Mouse (Mus musculus): Measurements from ENCODE around the gene Fthl17e. TPM values are rescaled to one million over a fixed set of nuclear protein-coding genes. Genes with fewer than 3 reads are reported as not detected.
"Not testable (repeated sequence)": the region's sequence is repeated elsewhere in the genome, so short reads cannot be mapped to it uniquely, and the experiment has no call there.

Gene Fthl17e
- total RNA-seq (2018; cell fraction: chromatin; rRNA removed), result not detected
- total RNA-seq (2018; cell fraction: cytosol; rRNA removed), result not detected
- total RNA-seq (2018; cell fraction: nucleus; rRNA removed), result not detected
- not detected in 3 replicates for polyA plus RNA-seq (2018)

GRCm38 (mm10) chrX:9033193-9033592, at the start of gene Fthl17e:
Fthl17e (plus strand) TSS chrX:9033493.
- WGBS (ENCODE audit: missing documents), result no CpG with 5 or more reads among the region's 10 CpGs
- H3K27ac ChIP-seq; H3K79me2 ChIP-seq (ENCODE audit: inconsistent target); H3K4me3 ChIP-seq (ENCODE audit: inconsistent target); H3K36me3 ChIP-seq (ENCODE audit: inconsistent target): not testable (repeated sequence)

- not testable (repeated sequence) for H3K27ac ChIP-seq; H3K4me3 ChIP-seq (ENCODE audit: inconsistent target); H3K36me3 ChIP-seq (ENCODE audit: inconsistent target); H3K79me2 ChIP-seq (ENCODE audit: inconsistent target)
- WGBS (ENCODE audit: missing documents), result no CpG with 5 or more reads among the region's 9 CpGs
Measured at GRCm38 (mm10) chrX:8986655-8987054, 46.6 kb upstream of the Fthl17e start, which contains the start of gene Fthl17d. Fthl17d (minus strand) TSS chrX:8986755.

GRCm38 (mm10) chrX:9016079-9016478, 17.2 kb upstream of the Fthl17e start:
- H3K36me3 ChIP-seq (ENCODE audit: inconsistent target), result no peaks in the 10 kb centered on the region
- no peaks in the 10 kb centered on the region for H3K79me2 ChIP-seq (ENCODE audit: inconsistent target)
- WGBS (ENCODE audit: missing documents), result 80% methylated on average over 1 of the region's 1 CpGs
- H3K4me3 ChIP-seq (ENCODE audit: inconsistent target), result no peak overlapping the region
- no peak overlapping the region for H3K27ac ChIP-seq

DNA sequence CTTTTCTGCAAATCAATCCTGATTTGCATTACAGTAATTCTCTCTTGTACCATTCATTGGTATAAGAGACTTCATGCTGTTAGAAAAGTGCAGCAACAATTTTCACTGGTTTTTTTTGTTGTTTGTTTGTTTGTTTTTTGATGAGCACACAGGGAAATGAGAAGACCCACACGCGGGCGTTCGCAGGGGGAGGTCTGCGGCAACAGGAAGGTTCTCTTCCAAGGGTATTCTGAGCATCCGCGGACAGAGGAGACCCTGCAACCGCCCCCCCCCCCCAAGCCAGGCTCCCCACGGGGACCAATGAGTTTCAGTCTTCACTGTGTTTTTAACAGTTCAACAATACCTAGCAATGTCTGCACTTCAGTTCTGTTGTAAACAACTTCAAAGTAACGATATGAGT, 13.8 kb upstream of the Fthl17e start:
- H3K4me3 ChIP-seq (ENCODE audit: inconsistent target), result no peak overlapping the region
- no peaks in the 10 kb centered on the region for H3K36me3 ChIP-seq (ENCODE audit: inconsistent target)
- WGBS (ENCODE audit: missing documents), result 73% methylated on average over 1 of the region's 10 CpGs
- no peak overlapping the region for H3K27ac ChIP-seq
- no peaks in the 10 kb centered on the region for H3K79me2 ChIP-seq (ENCODE audit: inconsistent target)

DNA sequence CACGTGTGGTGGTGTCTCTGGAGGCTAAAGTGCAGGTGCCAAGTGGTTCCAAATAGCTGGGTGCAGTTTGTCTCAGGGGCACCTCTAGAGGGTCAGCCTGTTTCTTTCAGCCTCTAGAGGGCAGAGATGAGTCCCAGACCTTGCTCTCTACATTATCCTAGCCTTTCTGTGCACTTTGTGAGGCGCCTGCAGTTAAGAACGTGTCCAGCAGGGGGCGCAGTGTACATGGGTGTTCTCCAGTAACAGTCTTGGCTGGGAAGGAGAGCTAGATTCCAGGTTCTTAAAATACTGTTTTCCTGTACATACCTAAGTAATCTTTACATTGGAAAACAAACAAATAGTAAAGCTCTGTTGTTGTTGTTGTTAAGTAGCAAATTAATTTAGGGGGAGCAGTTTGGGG, 8.3 kb downstream of the Fthl17e start:
- not testable (repeated sequence) for H3K4me3 ChIP-seq (ENCODE audit: inconsistent target); H3K79me2 ChIP-seq (ENCODE audit: inconsistent target); H3K36me3 ChIP-seq (ENCODE audit: inconsistent target); H3K27ac ChIP-seq
- whole genome bisulfite sequencing (ENCODE audit: missing documents), result no CpG with 5 or more reads among the region's 4 CpGs

DNA sequence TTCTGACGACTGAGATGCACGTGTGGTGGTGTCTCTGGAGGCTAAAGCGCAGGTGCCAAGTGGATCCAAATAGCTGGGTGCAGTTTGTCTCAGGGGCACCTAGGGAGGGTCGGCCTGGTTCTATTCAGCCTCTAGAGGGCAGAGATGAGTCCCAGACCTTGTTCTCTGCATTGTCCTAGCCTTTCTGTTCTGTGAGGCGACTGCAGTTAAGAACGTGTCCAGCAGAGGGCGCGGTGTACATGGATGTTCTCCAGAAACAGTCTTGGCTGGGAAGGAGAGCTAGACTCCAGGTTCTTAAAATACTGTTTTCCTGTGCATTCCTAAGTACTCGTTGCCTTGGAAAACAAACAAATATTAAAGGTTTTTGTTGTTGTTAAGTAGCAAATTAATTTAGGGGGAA, 27.7 kb downstream of the Fthl17e start:
- not testable (repeated sequence) for H3K79me2 ChIP-seq (ENCODE audit: inconsistent target); H3K36me3 ChIP-seq (ENCODE audit: inconsistent target); H3K4me3 ChIP-seq (ENCODE audit: inconsistent target); H3K27ac ChIP-seq
- WGBS (ENCODE audit: missing documents), result 18% methylated on average over 4 of the region's 9 CpGs

DNA sequence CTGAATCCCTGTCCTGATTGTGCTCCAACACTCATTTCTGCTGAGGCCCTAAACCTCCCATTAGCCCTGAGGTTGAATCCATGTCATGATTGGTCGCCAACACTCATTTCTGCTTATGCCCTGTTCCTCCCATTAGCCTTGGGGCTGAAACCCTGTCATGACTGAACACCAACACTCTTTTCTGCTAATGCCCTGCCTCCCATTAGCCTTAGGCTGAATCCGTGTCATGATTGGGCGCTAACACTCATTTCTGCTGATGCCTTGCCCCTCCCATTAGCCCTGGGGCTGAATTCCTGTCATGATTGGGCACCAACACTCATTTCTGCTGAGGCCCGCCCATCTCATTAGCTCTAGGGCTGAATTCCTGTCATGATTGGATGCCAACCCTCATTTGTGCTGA, 28.8 kb downstream of the Fthl17e start:
- H3K36me3 ChIP-seq (ENCODE audit: inconsistent target), result no peaks in the 10 kb centered on the region
- H3K4me3 ChIP-seq (ENCODE audit: inconsistent target), result no peak overlapping the region
- WGBS (ENCODE audit: missing documents), result 94% methylated on average over 4 of the region's 4 CpGs
- no peaks in the 10 kb centered on the region for H3K79me2 ChIP-seq (ENCODE audit: inconsistent target)
- no peak overlapping the region for H3K27ac ChIP-seq

GRCm38 (mm10) chrX:9062715-9063114, 29.4 kb downstream of the Fthl17e start, which contains the start of gene Fthl17f:
Fthl17f (plus strand) TSS chrX:9063015.
- H3K4me3 ChIP-seq (ENCODE audit: inconsistent target); H3K36me3 ChIP-seq (ENCODE audit: inconsistent target); H3K79me2 ChIP-seq (ENCODE audit: inconsistent target); H3K27ac ChIP-seq: not testable (repeated sequence)
- WGBS (ENCODE audit: missing documents), result 88% methylated on average over 10 of the region's 11 CpGs

- WGBS (ENCODE audit: missing documents), result no CpG with 5 or more reads among the region's 10 CpGs
- H3K4me3 ChIP-seq (ENCODE audit: inconsistent target); H3K27ac ChIP-seq; H3K36me3 ChIP-seq (ENCODE audit: inconsistent target); H3K79me2 ChIP-seq (ENCODE audit: inconsistent target): not testable (repeated sequence)
Measured at GRCm38 (mm10) chrX:9077699-9078098, 44.4 kb downstream of the Fthl17e start.

Other genes with a start within 250 kb of the Fthl17e start
- gene Ssxb5, start 229.8 kb upstream of the Fthl17e start, polyA plus RNA-seq (2018), result not detected in 3 replicates
- gene Gm6592, start 189.5 kb upstream of the Fthl17e start, polyA plus RNA-seq (2018), result not detected in 3 replicates
- gene Gm5751, start 159.2 kb upstream of the Fthl17e start, polyA plus RNA-seq (2018), result not detected in 3 replicates
- 0.99 to 1.8 TPM (median 1.4 TPM) in 3 replicates for gene B630019K06Rik, start 141.1 kb upstream of the Fthl17e start, polyA plus RNA-seq (2018)
- not detected in 3 replicates for gene Fthl17b, start 70.5 kb upstream of the Fthl17e start, polyA plus RNA-seq (2018)
- gene Fthl17c, start 56.9 kb upstream of the Fthl17e start, polyA plus RNA-seq (2018), result not detected in 3 replicates
- gene Fthl17d, start 46.7 kb upstream of the Fthl17e start, polyA plus RNA-seq (2018), result not detected in 3 replicates
- gene Fthl17f, start 29.5 kb downstream of the Fthl17e start, polyA plus RNA-seq (2018), result not detected in 3 replicates
- not detected in 3 replicates for gene 4930402K13Rik, start 71.1 kb downstream of the Fthl17e start, polyA plus RNA-seq (2018)
- gene Lancl3, start 166.4 kb downstream of the Fthl17e start, polyA plus RNA-seq (2018), result 0.21 TPM in 1 of 3 replicates, not detected in the others
- not detected in 3 replicates for gene Gm14862, start 223.4 kb downstream of the Fthl17e start, polyA plus RNA-seq (2018)
- gene Xk, start 239.3 kb downstream of the Fthl17e start, polyA plus RNA-seq (2018), result 0.45 to 1.3 TPM (median 0.56 TPM) in 3 replicates

All from macrophage (primary cell).